Mouse (Mus musculus): ENCODE measurements around the gene Hpn. TPM values are rescaled to one million over a fixed set of nuclear protein-coding genes. Genes with fewer than 3 reads are reported as not detected.

Gene Hpn
- total and polyA plus RNA-seq, 3 experiments = 0.87 TPM; not detected in 2

DNA sequence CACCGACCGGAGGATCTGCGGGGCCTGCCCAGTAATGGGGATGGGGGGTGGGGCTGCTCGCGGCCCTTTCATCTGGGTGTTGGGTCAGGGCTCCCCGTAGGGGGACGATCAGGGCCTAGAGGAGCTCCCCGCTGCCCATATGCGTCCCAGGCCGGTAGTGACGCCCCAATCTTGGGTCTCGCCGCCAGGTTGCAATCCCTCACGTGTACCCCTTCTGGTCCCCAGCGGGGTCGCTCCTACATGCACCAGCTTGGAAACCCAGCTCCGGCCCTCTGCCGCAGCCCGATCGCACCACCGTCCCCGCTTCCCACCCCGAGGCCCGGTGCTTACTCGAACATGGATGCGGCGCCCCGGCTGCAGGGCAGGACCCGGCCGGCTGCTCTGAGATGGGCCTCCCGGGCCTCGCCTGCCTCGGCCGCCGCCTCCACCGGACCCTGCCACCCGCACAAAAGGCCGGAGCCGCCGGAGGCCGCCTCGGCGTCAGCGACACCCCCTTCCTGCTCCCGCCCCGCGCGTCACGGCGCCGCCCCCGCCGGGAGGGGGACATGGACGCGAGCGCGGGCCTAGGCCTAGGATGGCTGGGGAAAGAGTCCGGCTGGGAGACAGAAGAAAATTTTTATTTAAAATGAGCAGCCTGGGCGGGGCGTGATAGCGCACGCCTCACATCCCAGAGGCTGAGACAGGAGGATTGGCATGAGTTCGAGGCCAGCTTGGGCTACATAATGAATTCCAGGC is 35.6 kb upstream of the Hpn start:
- Histone ChIP-seq H3K9me3 (replicated peaks) (peaks cover 38% of the 10 kb centered on the region), H3K36me3 (replicated peaks) (peaks cover 21% of the 10 kb centered on the region), H3K4me3 (ENCODE audit: low read depth, low read length) (peak overlapping the region; percentile 79), H3K27me3 (ENCODE audit: insufficient read depth, low read length) (no peaks in the 10 kb centered on the region), H3K4me1 (ENCODE audit: insufficient read depth, low read depth, low read length) (peaks cover 55% of the 10 kb centered on the region)
- ATAC-seq (ENCODE audit: extremely low read depth, insufficient number of reproducible peaks, low FRiP score, poor library complexity, severe bottlenecking) = peak; percentile 24
- peak; percentile 42 for DNase-seq (ENCODE audit: low spot score)
- TF ChIP-seq TAL1 (conservative IDR thresholded peaks at IDR 0.05; ENCODE audit: low read depth, low read length) (no peak), GATA2 (IDR thresholded peaks at IDR 0.05; ENCODE audit: borderline replicate concordance, low read depth, low read length) (no peak), GATA1 (IDR thresholded peaks at IDR 0.05; ENCODE audit: borderline replicate concordance, low read length) (no peak), CTCF (IDR thresholded peaks at IDR 0.05; ENCODE audit: low read depth, low read length) (no peak), POLR2AphosphoS5 (IDR thresholded peaks at IDR 0.05; ENCODE audit: insufficient replicate concordance, low read depth, low read length) (no peak)

- peaks cover 29% of the 10 kb centered on the region for H3K36me3 ChIP-seq (replicated peaks)
- ATAC-seq (ENCODE audit: extremely low read depth, insufficient number of reproducible peaks, low FRiP score, poor library complexity, severe bottlenecking) = no peak
- peak overlapping the region; percentile 79 for H3K4me3 ChIP-seq (ENCODE audit: low read depth, low read length)
- TF ChIP-seq TAL1 (conservative IDR thresholded peaks at IDR 0.05; ENCODE audit: low read depth, low read length) (no peak), GATA1 (IDR thresholded peaks at IDR 0.05; ENCODE audit: borderline replicate concordance, low read length) (no peak), POLR2AphosphoS5 (IDR thresholded peaks at IDR 0.05; ENCODE audit: insufficient replicate concordance, low read depth, low read length) (no peak)
- H3K27me3 ChIP-seq (ENCODE audit: insufficient read depth, low read length) = no peaks in the 10 kb centered on the region
- H3K4me1 ChIP-seq (ENCODE audit: insufficient read depth, low read depth, low read length) = peaks cover 47% of the 10 kb centered on the region
- peaks cover 41% of the 10 kb centered on the region for H3K9me3 ChIP-seq (replicated peaks)
- no peak for DNase-seq (ENCODE audit: low spot score)
Observed at GRCm38 (mm10) chr7:31149751-31150565, 34.9 kb upstream of the Hpn start.

GRCm38 (mm10) chr7:31149271-31149670 is 34.2 kb upstream of the Hpn start:
- no peak for DNase-seq (ENCODE audit: low spot score)
- H3K4me1 ChIP-seq (ENCODE audit: insufficient read depth, low read depth, low read length) = peaks cover 44% of the 10 kb centered on the region
- TF ChIP-seq GATA1 (IDR thresholded peaks at IDR 0.05; ENCODE audit: borderline replicate concordance, low read length) (no peak), POLR2AphosphoS5 (IDR thresholded peaks at IDR 0.05; ENCODE audit: insufficient replicate concordance, low read depth, low read length) (no peak), TAL1 (conservative IDR thresholded peaks at IDR 0.05; ENCODE audit: low read depth, low read length) (no peak), GATA2 (IDR thresholded peaks at IDR 0.05; ENCODE audit: borderline replicate concordance, low read depth, low read length) (no peak), CTCF (IDR thresholded peaks at IDR 0.05; ENCODE audit: low read depth, low read length) (no peak)
- H3K4me3 ChIP-seq (ENCODE audit: low read depth, low read length) = peak overlapping the region; percentile 79; the same call in 1 of the 2 replicates
- no peak for ATAC-seq (ENCODE audit: extremely low read depth, insufficient number of reproducible peaks, low FRiP score, poor library complexity, severe bottlenecking)
- peaks cover 42% of the 10 kb centered on the region for H3K9me3 ChIP-seq (replicated peaks)
- H3K27me3 ChIP-seq (ENCODE audit: insufficient read depth, low read length) = no peaks in the 10 kb centered on the region
- H3K36me3 ChIP-seq (replicated peaks) = peaks cover 32% of the 10 kb centered on the region

GRCm38 (mm10) chr7:31148756-31149155 is 33.7 kb upstream of the Hpn start:
- Histone ChIP-seq H3K9me3 (replicated peaks) (peaks cover 45% of the 10 kb centered on the region), H3K4me3 (ENCODE audit: low read depth, low read length) (peak overlapping the region; percentile 64; the same call in 1 of the 2 replicates), H3K4me1 (ENCODE audit: insufficient read depth, low read depth, low read length) (peaks cover 44% of the 10 kb centered on the region), H3K36me3 (replicated peaks) (peaks cover 35% of the 10 kb centered on the region), H3K27me3 (ENCODE audit: insufficient read depth, low read length) (no peaks in the 10 kb centered on the region)
- ATAC-seq (ENCODE audit: extremely low read depth, insufficient number of reproducible peaks, low FRiP score, poor library complexity, severe bottlenecking) (peak; percentile 60), DNase-seq (ENCODE audit: low spot score) (peak; percentile 43)
- no peak for TF ChIP-seq TAL1 (conservative IDR thresholded peaks at IDR 0.05; ENCODE audit: low read depth, low read length)
- TF ChIP-seq GATA2 (IDR thresholded peaks at IDR 0.05; ENCODE audit: borderline replicate concordance, low read depth, low read length) = no peak
- TF ChIP-seq GATA1 (IDR thresholded peaks at IDR 0.05; ENCODE audit: borderline replicate concordance, low read length) = no peak
- TF ChIP-seq POLR2AphosphoS5 (IDR thresholded peaks at IDR 0.05; ENCODE audit: insufficient replicate concordance, low read depth, low read length) = no peak
- no peak for TF ChIP-seq CTCF (IDR thresholded peaks at IDR 0.05; ENCODE audit: low read depth, low read length)

DNA sequence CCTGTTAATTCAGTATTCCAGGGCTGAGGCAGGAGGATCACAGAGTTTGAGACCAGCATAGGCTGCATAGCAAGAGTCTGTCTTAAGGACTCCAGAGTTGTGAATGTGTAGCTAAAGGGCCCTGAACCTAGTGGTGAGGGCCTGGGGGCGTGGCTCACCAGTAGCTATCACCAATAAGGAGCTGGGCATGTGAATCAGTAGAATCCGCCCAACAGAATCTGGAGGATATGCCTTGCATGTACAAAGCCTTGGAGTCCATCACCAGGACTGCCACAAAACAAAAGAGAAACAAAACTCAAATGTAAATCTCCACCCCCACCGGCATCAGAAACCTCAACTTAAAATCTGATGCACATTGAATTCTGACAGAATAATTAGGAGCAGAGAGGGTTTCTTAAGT is 33.0 kb upstream of the Hpn start:
- peaks cover 44% of the 10 kb centered on the region for H3K4me1 ChIP-seq (ENCODE audit: insufficient read depth, low read depth, low read length)
- peaks cover 42% of the 10 kb centered on the region for H3K36me3 ChIP-seq (replicated peaks)
- peak overlapping the region; percentile 64; the same call in 1 of the 2 replicates for H3K4me3 ChIP-seq (ENCODE audit: low read depth, low read length)
- H3K27me3 ChIP-seq (ENCODE audit: insufficient read depth, low read length) = no peaks in the 10 kb centered on the region
- DNase-seq (ENCODE audit: low spot score) = no peak
- H3K9me3 ChIP-seq (replicated peaks) = peaks cover 51% of the 10 kb centered on the region
- ATAC-seq (ENCODE audit: extremely low read depth, insufficient number of reproducible peaks, low FRiP score, poor library complexity, severe bottlenecking) = peak; percentile 45; the same call in 1 of the 2 replicates
- TF ChIP-seq GATA1 (IDR thresholded peaks at IDR 0.05; ENCODE audit: borderline replicate concordance, low read length) = no peak
- TF ChIP-seq GATA2 (IDR thresholded peaks at IDR 0.05; ENCODE audit: borderline replicate concordance, low read depth, low read length) = no peak
- no peak for TF ChIP-seq CTCF (IDR thresholded peaks at IDR 0.05; ENCODE audit: low read depth, low read length)
- no peak for TF ChIP-seq TAL1 (conservative IDR thresholded peaks at IDR 0.05; ENCODE audit: low read depth, low read length)
- TF ChIP-seq POLR2AphosphoS5 (IDR thresholded peaks at IDR 0.05; ENCODE audit: insufficient replicate concordance, low read depth, low read length) = no peak

- Histone ChIP-seq H3K4me3 (ENCODE audit: low read depth, low read length) (no peak overlapping the region), H3K9me3 (replicated peaks) (peaks cover 57% of the 10 kb centered on the region), H3K4me1 (ENCODE audit: insufficient read depth, low read depth, low read length) (peaks cover 32% of the 10 kb centered on the region), H3K36me3 (replicated peaks) (peaks cover 66% of the 10 kb centered on the region), H3K27me3 (ENCODE audit: insufficient read depth, low read length) (no peaks in the 10 kb centered on the region)
- ATAC-seq (ENCODE audit: extremely low read depth, insufficient number of reproducible peaks, low FRiP score, poor library complexity, severe bottlenecking) (no peak), DNase-seq (ENCODE audit: low spot score) (no peak)
- no peak for TF ChIP-seq TAL1 (conservative IDR thresholded peaks at IDR 0.05; ENCODE audit: low read depth, low read length)
- TF ChIP-seq POLR2AphosphoS5 (IDR thresholded peaks at IDR 0.05; ENCODE audit: insufficient replicate concordance, low read depth, low read length) = no peak
- TF ChIP-seq GATA2 (IDR thresholded peaks at IDR 0.05; ENCODE audit: borderline replicate concordance, low read depth, low read length) = no peak
- no peak for TF ChIP-seq GATA1 (IDR thresholded peaks at IDR 0.05; ENCODE audit: borderline replicate concordance, low read length)
- no peak for TF ChIP-seq CTCF (IDR thresholded peaks at IDR 0.05; ENCODE audit: low read depth, low read length)
Observed at GRCm38 (mm10) chr7:31145596-31146160, 30.6 kb upstream of the Hpn start.

Measured in G1E (cell line).